Mouse (Mus musculus): ENCODE results near the gene Cyb5rl. TPM values are rescaled to one million over a fixed set of nuclear protein-coding genes. Genes with fewer than 3 reads are reported as not detected.

Cyb5rl gene
- 1.5 TPM for polyA plus RNA-seq (2014; fragmentation: Illumina TruSeq; extraction: RNeasy Lipid Tissue Mini Kit (QIAGEN cat#74804))

DNA sequence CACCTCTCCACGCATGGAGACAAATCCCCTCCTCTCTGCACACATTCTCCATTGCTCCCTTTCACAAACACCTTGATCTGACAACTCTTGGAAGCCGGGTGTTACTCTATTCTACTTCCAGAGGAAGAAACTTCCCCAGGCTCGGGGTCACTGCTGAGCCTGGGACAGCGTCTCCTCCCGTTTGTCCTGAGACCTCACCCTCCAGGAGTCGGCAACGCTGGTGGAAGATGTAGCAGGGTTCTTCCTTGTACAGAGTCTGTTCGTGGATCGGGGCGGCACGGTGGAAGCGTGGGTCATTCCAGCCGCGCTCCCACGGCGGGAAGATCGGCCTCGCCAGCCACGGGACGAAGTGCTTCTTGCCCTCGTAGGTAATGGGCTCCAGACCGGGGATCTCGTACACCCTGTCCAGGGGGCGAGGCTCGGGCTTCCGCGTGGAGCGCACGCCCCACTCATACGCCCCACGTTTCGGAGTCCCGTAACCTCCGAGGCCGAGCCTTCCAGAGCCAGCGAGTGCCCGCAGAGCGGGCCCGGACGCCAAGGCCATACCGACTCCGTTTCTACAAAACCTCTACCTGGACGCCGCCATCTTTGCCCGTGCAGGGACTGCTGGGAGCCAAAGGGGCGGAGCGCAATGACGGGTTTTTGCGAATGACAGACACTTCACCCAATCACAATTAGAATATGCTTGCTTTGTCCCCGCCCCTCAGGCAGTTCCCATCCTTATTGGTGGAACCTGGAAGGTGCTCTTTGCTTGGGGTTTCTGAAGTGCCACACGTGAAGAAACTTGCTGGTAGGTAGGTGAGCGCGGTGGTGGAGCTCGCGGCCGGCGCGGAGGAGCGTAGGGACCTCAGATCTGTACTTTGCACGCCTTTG is at the start of gene Cyb5rl, which contains the start of gene Mrpl37:
Gene Cyb5rl (plus strand): TSS at position 737 of the 873 bp plus-strand sequence.
Gene Mrpl37 (minus strand): TSS at position 617 of the 873 bp plus-strand sequence.

DNA sequence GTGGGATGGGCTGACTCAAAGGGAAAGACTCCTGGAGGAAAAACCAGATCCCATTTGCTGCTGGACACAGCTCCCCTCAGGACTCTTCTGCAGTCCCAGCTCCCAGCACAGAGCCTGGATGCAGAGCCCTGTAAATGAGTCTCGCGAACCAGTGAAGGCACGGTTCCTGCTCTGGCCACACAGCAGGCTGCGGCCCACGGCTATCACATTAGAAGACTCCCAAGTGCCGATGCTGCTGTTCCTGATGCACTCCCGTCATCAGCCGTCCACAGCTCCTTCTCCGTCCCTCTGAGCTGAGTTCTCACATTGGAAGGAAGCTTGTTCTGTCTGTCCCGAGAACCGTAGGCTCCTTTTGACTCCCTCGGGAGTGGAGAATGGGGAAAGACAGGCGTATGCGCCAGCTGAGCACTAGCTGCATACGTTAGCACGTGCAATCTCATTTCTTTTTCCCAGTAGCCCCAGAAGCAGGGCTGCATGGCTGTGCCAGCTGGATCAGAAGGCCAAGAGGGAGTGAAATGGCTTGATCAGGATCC is 30.1 kb downstream of the Cyb5rl start, which contains the start of gene Cdcp2:
Gene Cdcp2 (plus strand): TSS at position 51 of the 533 bp plus-strand sequence.

Other genes starting within 250 kb of the Cyb5rl start
- gene Ssbp3, start 156.3 kb upstream of the Cyb5rl start, polyA plus RNA-seq (2014; fragmentation: Illumina TruSeq; extraction: RNeasy Lipid Tissue Mini Kit (QIAGEN cat#74804)) = 119 TPM
- 21.8 TPM for gene Mrpl37, start 120 bp upstream of the Cyb5rl start, polyA plus RNA-seq (2014; fragmentation: Illumina TruSeq; extraction: RNeasy Lipid Tissue Mini Kit (QIAGEN cat#74804))
- not detected for gene Cdcp2, start 29.9 kb downstream of the Cyb5rl start, polyA plus RNA-seq (2014; fragmentation: Illumina TruSeq; extraction: RNeasy Lipid Tissue Mini Kit (QIAGEN cat#74804))
- gene Tmem59, start 111.4 kb downstream of the Cyb5rl start, polyA plus RNA-seq (2014; fragmentation: Illumina TruSeq; extraction: RNeasy Lipid Tissue Mini Kit (QIAGEN cat#74804)) = 644 TPM
- gene Tceanc2, start 112.1 kb downstream of the Cyb5rl start, polyA plus RNA-seq (2014; fragmentation: Illumina TruSeq; extraction: RNeasy Lipid Tissue Mini Kit (QIAGEN cat#74804)) = 48.4 TPM
- not detected for gene Ldlrad1, start 142.2 kb downstream of the Cyb5rl start, polyA plus RNA-seq (2014; fragmentation: Illumina TruSeq; extraction: RNeasy Lipid Tissue Mini Kit (QIAGEN cat#74804))
- gene Lrrc42, start 186.5 kb downstream of the Cyb5rl start, polyA plus RNA-seq (2014; fragmentation: Illumina TruSeq; extraction: RNeasy Lipid Tissue Mini Kit (QIAGEN cat#74804)) = 52.7 TPM
- 99.8 TPM for gene Hspb11, start 186.6 kb downstream of the Cyb5rl start, polyA plus RNA-seq (2014; fragmentation: Illumina TruSeq; extraction: RNeasy Lipid Tissue Mini Kit (QIAGEN cat#74804))
- gene Dio1, start 240.2 kb downstream of the Cyb5rl start, polyA plus RNA-seq (2014; fragmentation: Illumina TruSeq; extraction: RNeasy Lipid Tissue Mini Kit (QIAGEN cat#74804)) = 1.3 TPM
- 36.7 TPM for gene Yipf1, start 247.4 kb downstream of the Cyb5rl start, polyA plus RNA-seq (2014; fragmentation: Illumina TruSeq; extraction: RNeasy Lipid Tissue Mini Kit (QIAGEN cat#74804))

All from ovary, adult 10 weeks (tissue).